Comparison of ENCODE assay signal across 9 mouse cellular contexts in the genomic region with DNA sequence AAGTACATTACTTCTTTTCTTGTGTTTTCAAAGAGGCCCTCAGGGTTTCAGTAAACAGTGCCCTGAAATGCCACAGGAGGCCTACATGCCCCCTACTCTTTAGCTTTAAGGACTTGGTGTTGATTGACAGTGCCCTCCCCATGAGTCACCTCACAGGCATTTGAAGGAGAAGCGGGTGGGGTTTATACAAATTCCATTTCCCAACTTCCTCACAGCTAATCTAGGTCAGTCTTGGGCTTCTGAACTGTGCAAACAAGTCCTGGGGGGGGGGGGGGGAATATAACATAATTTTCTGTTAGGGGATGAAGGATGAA. TPM values are rescaled to one million over a fixed set of nuclear protein-coding genes. Genes with fewer than 3 reads are reported as not detected.
DNase-seq lines count a peak whose midpoint lies in the region; ATAC-seq and TF ChIP-seq lines count a peak whose summit lies in the region.
"Had no signal": no experiment of that assay in that cellular context is flagged by ENCODE, and none has a peak within 500 bp of the region (broad histone marks: within the 10 kb centered on the region; RNA-seq: fewer than 3 reads in every experiment).

No protein-coding gene starts in this region.

- no peak overlapping the region for H3K4me2 ChIP-seq in midbrain, embryonic 12.5 days (replicated peaks)
- no peak overlapping the region for H3K4me2 ChIP-seq in midbrain, postnatal 0 days (ENCODE audit: low read depth, low read length, poor library complexity, severe bottlenecking)

- TF ChIP-seq CTCF in midbrain, postnatal 0 days (IDR thresholded peaks at IDR 0.05): no peak
- no peak for TF ChIP-seq CTCF in cerebellum, adult 2 months (IDR thresholded peaks at IDR 0.05; ENCODE audit: borderline replicate concordance, insufficient read depth, low read depth, low read length)

- H3K9ac ChIP-seq in midbrain, embryonic 12.5 days (replicated peaks): no peak overlapping the region
- no peak overlapping the region for H3K9ac ChIP-seq in midbrain, postnatal 0 days (replicated peaks; ENCODE audit: low read length, poor library complexity, severe bottlenecking)

- no peaks in the 10 kb centered on the region for H3K27me3 ChIP-seq in midbrain, embryonic 12.5 days
- no peaks in the 10 kb centered on the region for H3K27me3 ChIP-seq in midbrain, postnatal 0 days (ENCODE audit: insufficient read depth, low read length)
- no peaks in the 10 kb centered on the region for H3K27me3 ChIP-seq in cerebellum, adult 2 months (ENCODE audit: control insufficient read depth, insufficient read depth, low read length)

- H3K27ac ChIP-seq in midbrain, embryonic 12.5 days (replicated peaks): no peak overlapping the region
- no peak overlapping the region for H3K27ac ChIP-seq in midbrain, postnatal 0 days (ENCODE audit: low read depth, low read length)
- H3K27ac ChIP-seq in cerebellum, adult 2 months (ENCODE audit: insufficient read depth, low read length): no peak overlapping the region

- TF ChIP-seq POLR2A in cerebellum, adult 2 months (IDR thresholded peaks at IDR 0.05; ENCODE audit: borderline replicate concordance, insufficient read depth, low read length): no peak

- H3K36me3 ChIP-seq in midbrain, embryonic 12.5 days: peaks cover 31% of the 10 kb centered on the region
- peaks cover 8% of the 10 kb centered on the region for H3K36me3 ChIP-seq in midbrain, postnatal 0 days (ENCODE audit: insufficient read depth, low read length)

- H3K9me3 ChIP-seq in midbrain, embryonic 12.5 days: no peaks in the 10 kb centered on the region
- H3K9me3 ChIP-seq in midbrain, postnatal 0 days (ENCODE audit: low read length): no peaks in the 10 kb centered on the region

- DNase-seq in midbrain, postnatal 0 days (ENCODE audit: low spot score): no peak
- peak; percentile 32 for DNase-seq in adrenal gland, postnatal 10 days
- no peak for DNase-seq in cerebellum, adult 2 months
- no peak for DNase-seq in cerebellum, postnatal 14 days
- DNase-seq: heart, postnatal 36 days; thymus, postnatal 25 days had no signal

- peak; percentile 45; the same call in 1 of the 2 replicates for ATAC-seq in midbrain, embryonic 12.5 days (ENCODE audit: low FRiP score, low read depth)
- no peak for ATAC-seq in midbrain, postnatal 0 days (ENCODE audit: low FRiP score)
- peak; percentile 45 for ATAC-seq in granulocyte monocyte progenitor cell, adult 5-6 weeks (replicated peaks; ENCODE audit: poor library complexity, severe bottlenecking)
- ATAC-seq in neutrophil, adult 5-6 weeks (ENCODE audit: extremely low read depth, insufficient number of reproducible peaks, low FRiP score, poor library complexity, severe bottlenecking): peak; percentile 19; the same call in 1 of the 2 replicates

- WGBS in midbrain, embryonic 12.5 days: 32% methylated on average over 1 of the region's 1 CpGs
- WGBS in midbrain, postnatal 0 days: 17% methylated on average over 1 of the region's 1 CpGs
- 42% methylated on average over 1 of the region's 1 CpGs for WGBS in cerebellum, adult 2 months

- H3K4me1 ChIP-seq in midbrain, embryonic 12.5 days: peaks cover 3% of the 10 kb centered on the region; the same call in 1 of the 2 replicates
- no peaks in the 10 kb centered on the region for H3K4me1 ChIP-seq in midbrain, postnatal 0 days (ENCODE audit: insufficient read depth, low read length)
- H3K4me1 ChIP-seq in cerebellum, adult 2 months (ENCODE audit: control insufficient read depth, insufficient read depth, low read length): no peaks in the 10 kb centered on the region

- H3K4me3 ChIP-seq in midbrain, embryonic 12.5 days: no peak overlapping the region
- no peak overlapping the region for H3K4me3 ChIP-seq in midbrain, postnatal 0 days (ENCODE audit: low read depth, low read length)
- H3K4me3 ChIP-seq in cerebellum, adult 2 months (replicated peaks; ENCODE audit: insufficient read depth, low read depth, low read length): no peak overlapping the region

RNA-seq across cellular contexts. Expression of a gene that starts 3.1 kb away (rescaled TPM):
- 0.43 and 0.48 TPM in 2 replicates for polyA plus RNA-seq in midbrain, embryonic 12.5 days (2016; fragmentation: Nextera tagmentation; extraction: Ambion mirVana)
- 2.7 and 4.2 TPM in 2 replicates for total RNA-seq in midbrain, postnatal 0 days (2014; rRNA removed)
- 0.83 and 0.88 TPM in 2 replicates for polyA plus RNA-seq in midbrain, postnatal 0 days (2015; fragmentation: Nextera tagmentation; extraction: Ambion mirVana)
- 10 to 100 TPM; 15.1 to 16.1 TPM for total RNA-seq in adrenal gland, postnatal 10 days (2021)
- total RNA-seq in granulocyte monocyte progenitor cell, adult 5-6 weeks (2014; fragmentation: Nextera tagmentation): 62.2 and 69.2 TPM in 2 replicates
- total RNA-seq in granulocyte monocyte progenitor cell, adult 5-6 weeks (2017): 53.0 and 54.8 TPM in 2 replicates
- 276 and 282 TPM in 2 replicates for total RNA-seq in neutrophil, adult 5-6 weeks (2017)
- 3.3 and 3.6 TPM in 2 replicates for polyA plus RNA-seq in cerebellum, adult 2 months (2012; rRNA removed)

RNA-seq across cellular contexts. Expression of a gene that starts 36.0 kb away (rescaled TPM):
- polyA plus RNA-seq in midbrain, embryonic 12.5 days (2016; fragmentation: Nextera tagmentation; extraction: Ambion mirVana): not detected in 2 replicates
- not detected in 2 replicates for total RNA-seq in midbrain, postnatal 0 days (2014; rRNA removed)
- not detected in 2 replicates for polyA plus RNA-seq in midbrain, postnatal 0 days (2015; fragmentation: Nextera tagmentation; extraction: Ambion mirVana)
- total RNA-seq in adrenal gland, postnatal 10 days (2021): not detected
- total RNA-seq in granulocyte monocyte progenitor cell, adult 5-6 weeks (2014; fragmentation: Nextera tagmentation): not detected in 2 replicates
- total RNA-seq in granulocyte monocyte progenitor cell, adult 5-6 weeks (2017): not detected in 2 replicates
- total RNA-seq in neutrophil, adult 5-6 weeks (2017): not detected in 2 replicates
- not detected in 2 replicates for polyA plus RNA-seq in cerebellum, adult 2 months (2012; rRNA removed)
- total RNA-seq: heart, postnatal 36 days had no signal

RNA-seq across cellular contexts. Expression of a gene that starts 37.6 kb away (rescaled TPM):
- polyA plus RNA-seq in midbrain, embryonic 12.5 days (2016; fragmentation: Nextera tagmentation; extraction: Ambion mirVana): 63.5 and 67.3 TPM in 2 replicates
- 57.5 and 63.1 TPM in 2 replicates for total RNA-seq in midbrain, postnatal 0 days (2014; rRNA removed)
- polyA plus RNA-seq in midbrain, postnatal 0 days (2015; fragmentation: Nextera tagmentation; extraction: Ambion mirVana): 24.3 and 26.3 TPM in 2 replicates
- total RNA-seq in adrenal gland, postnatal 10 days (2021): 10 to 100 TPM; 22.5 to 24.4 TPM
- total RNA-seq in granulocyte monocyte progenitor cell, adult 5-6 weeks (2014; fragmentation: Nextera tagmentation): 48.3 and 48.4 TPM in 2 replicates
- total RNA-seq in granulocyte monocyte progenitor cell, adult 5-6 weeks (2017): 38.7 and 47.3 TPM in 2 replicates
- 9.8 and 10.5 TPM in 2 replicates for total RNA-seq in neutrophil, adult 5-6 weeks (2017)
- 11.4 and 11.5 TPM in 2 replicates for polyA plus RNA-seq in cerebellum, adult 2 months (2012; rRNA removed)

RNA-seq across cellular contexts. Expression of a gene that starts 46.4 kb away (rescaled TPM):
- polyA plus RNA-seq in midbrain, embryonic 12.5 days (2016; fragmentation: Nextera tagmentation; extraction: Ambion mirVana): not detected in 2 replicates
- total RNA-seq in midbrain, postnatal 0 days (2014; rRNA removed): not detected in 2 replicates
- polyA plus RNA-seq in midbrain, postnatal 0 days (2015; fragmentation: Nextera tagmentation; extraction: Ambion mirVana): not detected in 2 replicates
- not detected for total RNA-seq in adrenal gland, postnatal 10 days (2021)
- total RNA-seq in granulocyte monocyte progenitor cell, adult 5-6 weeks (2014; fragmentation: Nextera tagmentation): not detected in 2 replicates
- not detected in 2 replicates for total RNA-seq in granulocyte monocyte progenitor cell, adult 5-6 weeks (2017)
- total RNA-seq in neutrophil, adult 5-6 weeks (2017): not detected in 2 replicates
- not detected in 2 replicates for polyA plus RNA-seq in cerebellum, adult 2 months (2012; rRNA removed)
- total RNA-seq: heart, postnatal 36 days had no signal
